Mouse (Mus musculus): ENCODE measurements around the gene Vcl. TPM values are rescaled to one million over a fixed set of nuclear protein-coding genes. Genes with fewer than 3 reads are reported as not detected.

Vcl gene
- polyA plus RNA-seq, 1 experiment from 2014 or later: 34.4 TPM

GRCm38 (mm10) chr14:20991492-20991891 is 62.3 kb downstream of the Vcl start:
- H3K36me3 ChIP-seq: peaks cover 7% of the 10 kb centered on the region; the same call in 1 of the 2 replicates
- H3K9ac ChIP-seq: no peak overlapping the region
- ATAC-seq (ENCODE audit: low FRiP score, low read depth): no peak
- H3K4me3 ChIP-seq: no peak overlapping the region
- H3K27me3 ChIP-seq (replicated peaks): no peaks in the 10 kb centered on the region
- no peaks in the 10 kb centered on the region for H3K9me3 ChIP-seq
- H3K4me2 ChIP-seq (replicated peaks): no peak overlapping the region
- H3K4me1 ChIP-seq: no peaks in the 10 kb centered on the region
- 93% methylated on average over 1 of the region's 1 CpGs for WGBS
- H3K27ac ChIP-seq: no peak overlapping the region

GRCm38 (mm10) chr14:20993067-20993691 is 64.0 kb downstream of the Vcl start:
- Histone ChIP-seq H3K36me3 (peaks cover 7% of the 10 kb centered on the region; the same call in 1 of the 2 replicates), H3K4me3 (no peak overlapping the region), H3K4me2 (replicated peaks) (no peak overlapping the region), H3K27me3 (replicated peaks) (no peaks in the 10 kb centered on the region), H3K4me1 (no peaks in the 10 kb centered on the region), H3K27ac (no peak overlapping the region), H3K9ac (no peak overlapping the region), H3K9me3 (no peaks in the 10 kb centered on the region)
- no peak for ATAC-seq (ENCODE audit: low FRiP score, low read depth)
- WGBS: 58% methylated on average over 3 of the region's 3 CpGs

- peaks cover 7% of the 10 kb centered on the region; the same call in 1 of the 2 replicates for H3K36me3 ChIP-seq
- no peaks in the 10 kb centered on the region for H3K27me3 ChIP-seq (replicated peaks)
- H3K4me1 ChIP-seq: no peaks in the 10 kb centered on the region
- H3K9ac ChIP-seq: no peak overlapping the region
- WGBS: 87% methylated on average over 3 of the region's 3 CpGs
- H3K9me3 ChIP-seq: no peaks in the 10 kb centered on the region
- H3K27ac ChIP-seq: no peak overlapping the region
- no peak overlapping the region for H3K4me2 ChIP-seq (replicated peaks)
- no peak overlapping the region for H3K4me3 ChIP-seq
- ATAC-seq (ENCODE audit: low FRiP score, low read depth): no peak
These were observed 65.3 kb downstream of the Vcl start for GRCm38 (mm10) chr14:20994475-20994874.

- WGBS: 93% methylated on average over 2 of the region's 2 CpGs
- no peak for ATAC-seq (ENCODE audit: low FRiP score, low read depth)
- Histone ChIP-seq H3K4me3 (no peak overlapping the region), H3K27me3 (replicated peaks) (no peaks in the 10 kb centered on the region), H3K27ac (no peak overlapping the region), H3K9ac (no peak overlapping the region), H3K9me3 (no peaks in the 10 kb centered on the region), H3K4me1 (no peaks in the 10 kb centered on the region), H3K36me3 (peaks cover 7% of the 10 kb centered on the region; the same call in 1 of the 2 replicates), H3K4me2 (replicated peaks) (no peak overlapping the region)
These were observed 66.3 kb downstream of the Vcl start for GRCm38 (mm10) chr14:20995497-20995896.

GRCm38 (mm10) chr14:20996361-20996760 is 67.2 kb downstream of the Vcl start:
- ATAC-seq (ENCODE audit: low FRiP score, low read depth): no peak
- H3K4me1 ChIP-seq: no peaks in the 10 kb centered on the region
- no peak overlapping the region for H3K9ac ChIP-seq
- no peak overlapping the region for H3K4me3 ChIP-seq
- H3K4me2 ChIP-seq (replicated peaks): no peak overlapping the region
- H3K27ac ChIP-seq: no peak overlapping the region
- peaks cover 8% of the 10 kb centered on the region; the same call in 1 of the 2 replicates for H3K36me3 ChIP-seq
- no peaks in the 10 kb centered on the region for H3K27me3 ChIP-seq (replicated peaks)
- H3K9me3 ChIP-seq: no peaks in the 10 kb centered on the region
- 73% methylated on average over 5 of the region's 5 CpGs for WGBS

- Histone ChIP-seq H3K4me3 (no peak overlapping the region), H3K36me3 (peaks cover 5% of the 10 kb centered on the region; the same call in 1 of the 2 replicates), H3K4me2 (replicated peaks) (no peak overlapping the region), H3K4me1 (no peaks in the 10 kb centered on the region), H3K27me3 (replicated peaks) (no peaks in the 10 kb centered on the region), H3K27ac (no peak overlapping the region), H3K9ac (no peak overlapping the region), H3K9me3 (no peaks in the 10 kb centered on the region)
- 57% methylated on average over 3 of the region's 3 CpGs for WGBS
- no peak for ATAC-seq (ENCODE audit: low FRiP score, low read depth)
These were observed 68.3 kb downstream of the Vcl start for GRCm38 (mm10) chr14:20997548-20997947.

- WGBS: 91% methylated on average over 4 of the region's 4 CpGs
- Histone ChIP-seq H3K27me3 (replicated peaks) (no peaks in the 10 kb centered on the region), H3K4me3 (no peak overlapping the region), H3K36me3 (peaks cover 15% of the 10 kb centered on the region), H3K9me3 (no peaks in the 10 kb centered on the region), H3K9ac (no peak overlapping the region), H3K4me2 (replicated peaks) (no peak overlapping the region), H3K4me1 (no peaks in the 10 kb centered on the region), H3K27ac (no peak overlapping the region)
- ATAC-seq (ENCODE audit: low FRiP score, low read depth): no peak
These were observed 70.4 kb downstream of the Vcl start for GRCm38 (mm10) chr14:20999617-21000016.

- no peaks in the 10 kb centered on the region for H3K27me3 ChIP-seq (replicated peaks)
- no peak overlapping the region for H3K4me2 ChIP-seq (replicated peaks)
- H3K4me3 ChIP-seq: no peak overlapping the region
- no peak for ATAC-seq (ENCODE audit: low FRiP score, low read depth)
- H3K4me1 ChIP-seq: no peaks in the 10 kb centered on the region
- H3K36me3 ChIP-seq: peaks cover 31% of the 10 kb centered on the region
- H3K27ac ChIP-seq: no peak overlapping the region
- no peak overlapping the region for H3K9ac ChIP-seq
- H3K9me3 ChIP-seq: no peaks in the 10 kb centered on the region
- 87% methylated on average over 5 of the region's 5 CpGs for WGBS
These were observed 84.7 kb downstream of the Vcl start for GRCm38 (mm10) chr14:21013800-21014334.

GRCm38 (mm10) chr14:21017871-21018270 is 88.7 kb downstream of the Vcl start:
- no peak for ATAC-seq (ENCODE audit: low FRiP score, low read depth)
- Histone ChIP-seq H3K27me3 (replicated peaks) (no peaks in the 10 kb centered on the region), H3K4me3 (no peak overlapping the region), H3K4me1 (no peaks in the 10 kb centered on the region), H3K9me3 (no peaks in the 10 kb centered on the region), H3K9ac (no peak overlapping the region), H3K4me2 (replicated peaks) (no peak overlapping the region), H3K27ac (no peak overlapping the region), H3K36me3 (peaks cover 46% of the 10 kb centered on the region)
- 94% methylated on average over 5 of the region's 5 CpGs for WGBS

- H3K9me3 ChIP-seq: no peaks in the 10 kb centered on the region
- H3K4me3 ChIP-seq: no peak overlapping the region
- H3K4me1 ChIP-seq: no peaks in the 10 kb centered on the region
- H3K27me3 ChIP-seq (replicated peaks): no peaks in the 10 kb centered on the region
- 53% methylated on average over 3 of the region's 3 CpGs for WGBS
- ATAC-seq (ENCODE audit: low FRiP score, low read depth): no peak
- H3K27ac ChIP-seq: no peak overlapping the region
- peaks cover 49% of the 10 kb centered on the region for H3K36me3 ChIP-seq
- no peak overlapping the region for H3K9ac ChIP-seq
- H3K4me2 ChIP-seq (replicated peaks): no peak overlapping the region
These were observed 89.8 kb downstream of the Vcl start for GRCm38 (mm10) chr14:21018977-21019376.

- Histone ChIP-seq H3K27ac (no peak overlapping the region), H3K4me1 (no peaks in the 10 kb centered on the region), H3K4me3 (no peak overlapping the region), H3K36me3 (peaks cover 57% of the 10 kb centered on the region), H3K9me3 (no peaks in the 10 kb centered on the region), H3K9ac (no peak overlapping the region), H3K27me3 (replicated peaks) (no peaks in the 10 kb centered on the region), H3K4me2 (replicated peaks) (no peak overlapping the region)
- 95% methylated on average over 8 of the region's 8 CpGs for WGBS
- no peak for ATAC-seq (ENCODE audit: low FRiP score, low read depth)
These were observed 91.2 kb downstream of the Vcl start for GRCm38 (mm10) chr14:21020435-21020834.

- Histone ChIP-seq H3K36me3 (peaks cover 68% of the 10 kb centered on the region), H3K4me1 (no peaks in the 10 kb centered on the region), H3K4me2 (replicated peaks) (no peak overlapping the region), H3K4me3 (no peak overlapping the region), H3K9me3 (no peaks in the 10 kb centered on the region), H3K9ac (no peak overlapping the region), H3K27me3 (replicated peaks) (no peaks in the 10 kb centered on the region), H3K27ac (no peak overlapping the region)
- no peak for ATAC-seq (ENCODE audit: low FRiP score, low read depth)
These were observed 98.3 kb downstream of the Vcl start for GRCm38 (mm10) chr14:21027542-21027941.
